Mouse (Mus musculus) lung, embryonic 16.5 days (tissue): ENCODE results near the gene Pfas. TPM values are rescaled to one million over a fixed set of nuclear protein-coding genes. Genes with fewer than 3 reads are reported as not detected.
"Not testable (repeated sequence)": the region's sequence is repeated elsewhere in the genome, so short reads cannot be mapped to it uniquely, and the experiment has no call there.

Source experiments
- ATAC-seq: fragments of 200-750 bp; cut with Nextera tagmentation; 2 replicates; pipeline ENCODE4 v1.8.0; 2017; ENCODE audit warnings: low read depth, mild to moderate bottlenecking, moderate library complexity
- H3K27ac ChIP-seq: fragments of 300-500 bp; sonication (generic); 2 replicates; pipeline ENCODE4 v1.5.1; 2014; ENCODE audit warnings: mild to moderate bottlenecking, control low read depth, low read length
- H3K27me3 ChIP-seq: fragments of 300-500 bp; sonication (generic); 2 replicates; pipeline ENCODE4 v1.6.1; 2014; ENCODE audit warnings: low read depth, low read length, mixed read lengths; ENCODE audit not compliant: control insufficient read depth, insufficient read depth
- H3K36me3 ChIP-seq: fragments of 300-500 bp; sonication (generic); 2 replicates; pipeline ENCODE4 v1.6.1; 2014; ENCODE audit warnings: low read length; ENCODE audit not compliant: control insufficient read depth, insufficient read depth
- H3K4me1 ChIP-seq: fragments of 300-500 bp; sonication (generic); replicated peaks from 2 replicates; pipeline ENCODE4 v1.6.1; 2014; ENCODE audit warnings: low read length, mixed read lengths; ENCODE audit not compliant: control insufficient read depth, insufficient read depth
- H3K4me2 ChIP-seq: fragments of 300-500 bp; sonication (generic); 2 replicates; pipeline ENCODE4 v1.6.1; 2014; ENCODE audit warnings: low read depth, low read length, control low read depth
- H3K4me3 ChIP-seq: fragments of 300-500 bp; sonication (generic); 2 replicates; pipeline ENCODE4 v1.5.1; 2014; ENCODE audit warnings: mild to moderate bottlenecking, low read length, control low read depth
- H3K9ac ChIP-seq: fragments of 300-500 bp; sonication (generic); 2 replicates; pipeline ENCODE4 v1.6.1; 2014; ENCODE audit warnings: low read length, control low read depth
- H3K9me3 ChIP-seq: fragments of 300-500 bp; sonication (generic); 2 replicates; pipeline ENCODE4 v1.6.1; 2016; ENCODE audit warnings: low read length; ENCODE audit not compliant: control insufficient read depth
- WGBS: fragments of 180-500 bp; shearing (Covaris S2); extraction: QIAGEN DNeasy Blood & Tissue Kit; methylation state at CpG from one replicate; pipeline ENCODE4 v1.1.7; 2014; 5-methylcytosine and 5-hydroxymethylcytosine counted together
- microRNA-seq: library from miRNA; unstranded; fragments of <30 nt; microRNA quantifications from one replicate; pipeline ENCODE4, GENCODE M21; 2016
- polyA plus RNA-seq: library from polyadenylated mRNA; unstranded; fragments of >200 nt; fragmentation: Nextera tagmentation; extraction: Ambion mirVana; gene quantifications from 2 replicates; pipeline ENCODE4 v1.2.1, GENCODE M21; 2015

Gene Pfas
- polyA plus RNA-seq, 1 experiment from 2014 or later, result 27.0 TPM

- H3K27me3 ChIP-seq, result peaks cover 2% of the 10 kb centered on the region; the same call in 1 of the 2 replicates
- no peak overlapping the region for H3K9ac ChIP-seq
- no peak overlapping the region for H3K4me3 ChIP-seq
- H3K4me2 ChIP-seq, result no peak overlapping the region
- ATAC-seq, result no peak
- H3K27ac ChIP-seq, result no peak overlapping the region
- H3K9me3 ChIP-seq, result no peaks in the 10 kb centered on the region
- H3K36me3 ChIP-seq, result 0 out of 2 replicates have a peak, but pooled peaks cover 2% of the 10 kb centered on the region
- peaks cover 5% of the 10 kb centered on the region; the same call in 1 of the 2 replicates for H3K4me1 ChIP-seq
- WGBS, result 80% methylated on average over 8 of the region's 8 CpGs
These were observed 65.5 kb downstream of the Pfas start for GRCm38 (mm10) chr11:68942731-68943130.

- H3K4me3 ChIP-seq, result peak overlapping the region; percentile 61
- no peak for ATAC-seq
- H3K27ac ChIP-seq, result no peak overlapping the region
- 0 out of 2 replicates have a peak, but pooled peaks cover 2% of the 10 kb centered on the region for H3K36me3 ChIP-seq
- H3K4me1 ChIP-seq, result peaks cover 5% of the 10 kb centered on the region; the same call in 1 of the 2 replicates
- peak overlapping the region; percentile 73 for H3K4me2 ChIP-seq
- 43% methylated on average over 4 of the region's 4 CpGs for WGBS
- no peaks in the 10 kb centered on the region for H3K27me3 ChIP-seq
- H3K9ac ChIP-seq, result peak overlapping the region; percentile 73
- H3K9me3 ChIP-seq, result no peaks in the 10 kb centered on the region
These were observed 67.7 kb downstream of the Pfas start for GRCm38 (mm10) chr11:68940516-68940915.

- no peaks in the 10 kb centered on the region for H3K27me3 ChIP-seq
- H3K36me3 ChIP-seq, result 0 out of 2 replicates have a peak, but pooled peaks cover 2% of the 10 kb centered on the region
- H3K4me1 ChIP-seq, result peaks cover 5% of the 10 kb centered on the region; the same call in 1 of the 2 replicates
- peak overlapping the region; percentile 45 for H3K27ac ChIP-seq
- WGBS, result under 1% methylated on average over 16 of the region's 16 CpGs
- H3K4me2 ChIP-seq, result peak overlapping the region; percentile 73
- no peaks in the 10 kb centered on the region for H3K9me3 ChIP-seq
- H3K4me3 ChIP-seq, result peak overlapping the region; percentile 61
- peak overlapping the region; percentile 73 for H3K9ac ChIP-seq
- ATAC-seq, result peak; percentile 100
These were observed 68.6 kb downstream of the Pfas start for GRCm38 (mm10) chr11:68939451-68940304.

GRCm38 (mm10) chr11:68936951-68937350, 71.3 kb downstream of the Pfas start:
- WGBS, result 82% methylated on average over 4 of the region's 4 CpGs
- ATAC-seq, H3K4me3 ChIP-seq, H3K27ac ChIP-seq, H3K9ac ChIP-seq, H3K4me2 ChIP-seq, H3K27me3 ChIP-seq, H3K9me3 ChIP-seq, H3K4me1 ChIP-seq, H3K36me3 ChIP-seq: not testable (repeated sequence)

Small RNA genes within 50 kb of the gene (microRNA-seq; reads per million reads assigned to microRNA genes)
- 3.6 reads per million, percentile 12 among the genes with 10 or more reads in this experiment for gene Mir3062

Other genes with a start within 250 kb of the Pfas start
- 73.5 and 83.8 TPM in 2 replicates for gene Ndel1, start 136.6 kb downstream of the Pfas start, polyA plus RNA-seq
- 0.06 and 0.13 TPM in 2 replicates for gene Rnf222, start 119.9 kb downstream of the Pfas start, polyA plus RNA-seq
- gene Rpl26, start 106.9 kb downstream of the Pfas start, polyA plus RNA-seq, result 880 and 951 TPM in 2 replicates
- gene Odf4, start 81.4 kb downstream of the Pfas start, polyA plus RNA-seq, result not detected in 2 replicates
- 28.3 and 28.9 TPM in 2 replicates for gene Arhgef15, start 51.0 kb downstream of the Pfas start, polyA plus RNA-seq
- gene Slc25a35, start 40.3 kb downstream of the Pfas start, polyA plus RNA-seq, result 2.9 and 3.3 TPM in 2 replicates
- 36.7 and 40.3 TPM in 2 replicates for gene Rangrf, start 33.3 kb downstream of the Pfas start, polyA plus RNA-seq
- gene Ctc1, start 7.5 kb upstream of the Pfas start, polyA plus RNA-seq, result 47.6 and 53.3 TPM in 2 replicates
- 183 and 189 TPM in 2 replicates for gene Aurkb, start 37.2 kb upstream of the Pfas start, polyA plus RNA-seq
- 7.2 and 8.6 TPM in 2 replicates for gene Borcs6, start 51.3 kb upstream of the Pfas start, polyA plus RNA-seq
- gene Tmem107, start 62.3 kb upstream of the Pfas start, polyA plus RNA-seq, result 101 and 104 TPM in 2 replicates
- 80.6 and 85.2 TPM in 2 replicates for gene Vamp2, start 80.0 kb upstream of the Pfas start, polyA plus RNA-seq
- gene Per1, start 86.8 kb upstream of the Pfas start, polyA plus RNA-seq, result 31.1 and 32.4 TPM in 2 replicates
- 0.38 and 0.43 TPM in 2 replicates for gene Hes7, start 111.9 kb upstream of the Pfas start, polyA plus RNA-seq
- gene 9130213A22Rik, start 114.1 kb upstream of the Pfas start, polyA plus RNA-seq, result 0.36 and 0.44 TPM in 2 replicates
- 0.24 and 0.31 TPM in 2 replicates for gene Aloxe3, start 117.4 kb upstream of the Pfas start, polyA plus RNA-seq
- gene Alox12b, start 148.5 kb upstream of the Pfas start, polyA plus RNA-seq, result 0.33 TPM in 1 of 2 replicates, not detected in the other
- gene Alox8, start 189.4 kb upstream of the Pfas start, polyA plus RNA-seq, result 0.43 and 0.44 TPM in 2 replicates
- gene Gucy2e, start 228.6 kb upstream of the Pfas start, polyA plus RNA-seq, result 0.10 TPM in 2 replicates